Mouse (Mus musculus) hindbrain, embryonic 11.5 days (tissue): ENCODE data around the gene Glo1. TPM values are rescaled to one million over a fixed set of nuclear protein-coding genes. Genes with fewer than 3 reads are reported as not detected.
"Not testable (repeated sequence)": the region's sequence is repeated elsewhere in the genome, so short reads cannot be mapped to it uniquely, and the experiment has no call there.

Source experiments
- ATAC-seq: fragments of 200-750 bp; cut with Nextera tagmentation; 2 replicates; pipeline ENCODE4 v1.8.0; 2017; ENCODE audit warnings: mild to moderate bottlenecking, moderate TSS enrichment, moderate library complexity; ENCODE audit not compliant: low FRiP score
- DNase-seq: peaks from one replicate; pipeline ENCODE4 v3.0.0-alpha.2; 2015; ENCODE audit warnings: low spot score
- H3K27ac ChIP-seq: fragments of 300-500 bp; sonication (generic); 2 replicates; pipeline ENCODE4 v1.5.1; 2014; ENCODE audit warnings: mild to moderate bottlenecking, low read depth, low read length
- H3K27me3 ChIP-seq: fragments of 300-500 bp; sonication (generic); 2 replicates; pipeline ENCODE4 v1.6.1; 2014; ENCODE audit warnings: mild to moderate bottlenecking, low read length, moderate library complexity, mixed read lengths; ENCODE audit not compliant: control insufficient read depth, insufficient read depth
- H3K36me3 ChIP-seq: fragments of 300-500 bp; sonication (generic); 2 replicates; pipeline ENCODE4 v1.6.1; 2014; ENCODE audit warnings: mild to moderate bottlenecking, low read length, moderate library complexity, mixed read lengths; ENCODE audit not compliant: control insufficient read depth, insufficient read depth
- H3K4me1 ChIP-seq: fragments of 300-500 bp; sonication (generic); replicated peaks from 2 replicates; pipeline ENCODE4 v1.6.1; 2014; ENCODE audit warnings: low read length, mixed read lengths; ENCODE audit not compliant: control insufficient read depth, insufficient read depth
- H3K4me2 ChIP-seq: fragments of 300-500 bp; sonication (generic); replicated peaks from 2 replicates; pipeline ENCODE4 v1.6.1; 2014; ENCODE audit warnings: mild to moderate bottlenecking, low read depth, low read length
- H3K4me3 ChIP-seq: fragments of 300-500 bp; sonication (generic); 2 replicates; pipeline ENCODE4 v1.5.1; 2014; ENCODE audit warnings: low read depth, low read length
- H3K9ac ChIP-seq: fragments of 300-500 bp; sonication (generic); 2 replicates; pipeline ENCODE4 v1.6.1; 2014; ENCODE audit warnings: low read depth, low read length
- H3K9me3 ChIP-seq: fragments of 300-500 bp; sonication (generic); 2 replicates; pipeline ENCODE4 v1.6.1; 2016; ENCODE audit warnings: low read length; ENCODE audit not compliant: control insufficient read depth
- WGBS: fragments of 180-500 bp; shearing (Covaris S2); extraction: QIAGEN DNeasy Blood & Tissue Kit; methylation state at CpG from one replicate; pipeline ENCODE4 v1.1.7; 2014; 5-methylcytosine and 5-hydroxymethylcytosine counted together
- polyA plus RNA-seq: library from polyadenylated mRNA; unstranded; fragments of >200 nt; fragmentation: Nextera tagmentation; extraction: Ambion mirVana; gene quantifications from 2 replicates; pipeline ENCODE4 v1.2.1, GENCODE M21; 2014

Glo1 gene
- polyA plus RNA-seq, 1 experiment from 2014 or later: 250 TPM

GRCm38 (mm10) chr17:30657530-30658151, 31.0 kb upstream of the Glo1 start:
- no peaks in the 10 kb centered on the region for H3K9me3 ChIP-seq
- no peaks in the 10 kb centered on the region for H3K4me1 ChIP-seq
- DNase-seq (no peak), ATAC-seq (no peak)
- 0 out of 2 replicates have a peak overlapping the region, but pooled peaks have one; percentile 36 for H3K27ac ChIP-seq
- no peaks in the 10 kb centered on the region for H3K27me3 ChIP-seq
- 55% methylated on average over 8 of the region's 8 CpGs for WGBS
- H3K4me2 ChIP-seq: peak overlapping the region; percentile 31
- H3K9ac ChIP-seq: 0 out of 2 replicates have a peak overlapping the region, but pooled peaks have one; percentile 23
- peak overlapping the region; percentile 28 for H3K4me3 ChIP-seq
- H3K36me3 ChIP-seq: no peaks in the 10 kb centered on the region

GRCm38 (mm10) chr17:30653010-30653409, 26.3 kb upstream of the Glo1 start:
- Histone ChIP-seq H3K4me2 (no peak overlapping the region), H3K9me3 (0 out of 2 replicates have a peak, but pooled peaks cover 3% of the 10 kb centered on the region), H3K4me3 (no peak overlapping the region), H3K27me3 (no peaks in the 10 kb centered on the region), H3K27ac (no peak overlapping the region), H3K36me3 (no peaks in the 10 kb centered on the region), H3K9ac (no peak overlapping the region), H3K4me1 (no peaks in the 10 kb centered on the region)
- no peak for DNase-seq
- 96% methylated on average over 6 of the region's 6 CpGs for WGBS
- no peak for ATAC-seq

GRCm38 (mm10) chr17:30648770-30649169, 22.1 kb upstream of the Glo1 start:
- DNase-seq (no peak), ATAC-seq (no peak)
- Histone ChIP-seq H3K9me3 (0 out of 2 replicates have a peak, but pooled peaks cover 3% of the 10 kb centered on the region), H3K27me3 (no peaks in the 10 kb centered on the region), H3K4me3 (no peak overlapping the region), H3K27ac (no peak overlapping the region), H3K9ac (no peak overlapping the region), H3K4me1 (no peaks in the 10 kb centered on the region), H3K36me3 (no peaks in the 10 kb centered on the region), H3K4me2 (no peak overlapping the region)
- 92% methylated on average over 3 of the region's 3 CpGs for WGBS

GRCm38 (mm10) chr17:30640896-30641295, 14.2 kb upstream of the Glo1 start:
- H3K4me2 ChIP-seq: no peak overlapping the region

GRCm38 (mm10) chr17:30638996-30639395, 12.3 kb upstream of the Glo1 start:
- H3K27me3 ChIP-seq: no peaks in the 10 kb centered on the region
- H3K36me3 ChIP-seq: no peaks in the 10 kb centered on the region
- DNase-seq (no peak), ATAC-seq (no peak)
- no peak overlapping the region for H3K9ac ChIP-seq
- WGBS: 67% methylated on average over 2 of the region's 2 CpGs
- no peak overlapping the region for H3K4me3 ChIP-seq
- no peaks in the 10 kb centered on the region for H3K9me3 ChIP-seq
- no peaks in the 10 kb centered on the region for H3K4me1 ChIP-seq
- H3K27ac ChIP-seq: no peak overlapping the region
- H3K4me2 ChIP-seq: no peak overlapping the region

More at GRCm38 (mm10) chr17:30640896-30641295, 14.2 kb upstream of the Glo1 start:
- Histone ChIP-seq H3K4me3 (no peak overlapping the region), H3K4me1 (no peaks in the 10 kb centered on the region), H3K27ac (no peak overlapping the region), H3K9me3 (no peaks in the 10 kb centered on the region), H3K36me3 (no peaks in the 10 kb centered on the region), H3K9ac (no peak overlapping the region), H3K27me3 (no peaks in the 10 kb centered on the region)
- ATAC-seq (no peak), DNase-seq (no peak)
- WGBS: 96% methylated on average over 5 of the region's 5 CpGs

- no peak overlapping the region for H3K9ac ChIP-seq
- H3K9me3 ChIP-seq: no peaks in the 10 kb centered on the region
- no peak for ATAC-seq
- no peaks in the 10 kb centered on the region for H3K4me1 ChIP-seq
- no peaks in the 10 kb centered on the region for H3K36me3 ChIP-seq
- H3K27ac ChIP-seq: no peak overlapping the region
- no peaks in the 10 kb centered on the region for H3K27me3 ChIP-seq
- H3K4me3 ChIP-seq: no peak overlapping the region
- no peak for DNase-seq
- H3K4me2 ChIP-seq: no peak overlapping the region
- WGBS: 63% methylated on average over 1 of the region's 1 CpGs
Observed at GRCm38 (mm10) chr17:30637714-30638113, 11.0 kb upstream of the Glo1 start.

GRCm38 (mm10) chr17:30635367-30635766, 8.7 kb upstream of the Glo1 start:
- Histone ChIP-seq H3K9me3 (no peaks in the 10 kb centered on the region), H3K4me3 (no peak overlapping the region), H3K27me3 (no peaks in the 10 kb centered on the region), H3K4me2 (peak overlapping the region; percentile 18; the same call in 1 of the 2 replicates), H3K4me1 (no peaks in the 10 kb centered on the region), H3K36me3 (no peaks in the 10 kb centered on the region), H3K9ac (no peak overlapping the region), H3K27ac (no peak overlapping the region)
- ATAC-seq: no peak
- DNase-seq: peak; percentile 56
- 27% methylated on average over 14 of the region's 17 CpGs for WGBS

- H3K27ac ChIP-seq, H3K36me3 ChIP-seq, H3K4me2 ChIP-seq, H3K27me3 ChIP-seq, ATAC-seq, DNase-seq, H3K4me3 ChIP-seq, H3K9me3 ChIP-seq, H3K9ac ChIP-seq, H3K4me1 ChIP-seq: not testable (repeated sequence)
- WGBS: no CpG with 5 or more reads among the region's 20 CpGs
Observed at GRCm38 (mm10) chr17:30624132-30624531, 2.5 kb downstream of the Glo1 start, which contains the start of gene Dnah8. Gene Dnah8 (plus strand): TSS chr17:30624354.

GRCm38 (mm10) chr17:30623200-30623599, 3.5 kb downstream of the Glo1 start:
- H3K4me1 ChIP-seq: no peaks in the 10 kb centered on the region
- 88% methylated on average over 3 of the region's 3 CpGs for whole genome bisulfite sequencing
- H3K4me2 ChIP-seq: no peak overlapping the region
- no peak for ATAC-seq
- no peaks in the 10 kb centered on the region for H3K27me3 ChIP-seq
- DNase-seq: no peak
- no peak overlapping the region for H3K4me3 ChIP-seq
- H3K36me3 ChIP-seq: no peaks in the 10 kb centered on the region
- no peak overlapping the region for H3K9ac ChIP-seq
- no peaks in the 10 kb centered on the region for H3K9me3 ChIP-seq
- H3K27ac ChIP-seq: no peak overlapping the region
